Mouse (Mus musculus) midbrain, postnatal 0 days (tissue): ENCODE measurements around the gene Il2ra. TPM values are rescaled to one million over a fixed set of nuclear protein-coding genes. Genes with fewer than 3 reads are reported as not detected.

Experiments used
- ATAC-seq: fragments of 200-750 bp; cut with Nextera tagmentation; 2 replicates; pipeline ENCODE4 v1.8.0; 2017; ENCODE audit warnings: moderate number of reproducible peaks, mild to moderate bottlenecking, moderate TSS enrichment, moderate library complexity; ENCODE audit not compliant: low FRiP score
- DNase-seq: peaks from one replicate; pipeline ENCODE4 v3.0.0-alpha.2; 2015; ENCODE audit warnings: low spot score
- H3K27ac ChIP-seq: fragments of 300-500 bp; sonication (generic); 2 replicates; pipeline ENCODE4 v1.5.1; 2014; ENCODE audit warnings: low read depth, mild to moderate bottlenecking, low read length, mixed read lengths
- H3K27me3 ChIP-seq: fragments of 300-500 bp; sonication (generic); 2 replicates; pipeline ENCODE4 v1.6.1; 2014; ENCODE audit warnings: low read length, control low read depth, mixed read lengths; ENCODE audit not compliant: insufficient read depth
- H3K36me3 ChIP-seq: fragments of 300-500 bp; sonication (generic); 2 replicates; pipeline ENCODE4 v1.6.1; 2014; ENCODE audit warnings: low read length, control low read depth, mixed read lengths; ENCODE audit not compliant: insufficient read depth
- H3K4me1 ChIP-seq: fragments of 300-500 bp; sonication (generic); 2 replicates; pipeline ENCODE4 v1.6.1; 2014; ENCODE audit warnings: mild to moderate bottlenecking, control low read depth, antibody characterized with exemption, low read length, mixed read lengths; ENCODE audit not compliant: insufficient read depth
- H3K4me2 ChIP-seq: fragments of 300-500 bp; sonication (generic); 2 replicates; pipeline ENCODE4 v1.6.1; 2014; ENCODE audit warnings: low read depth, mild to moderate bottlenecking, low read length, mixed read lengths; ENCODE audit not compliant: poor library complexity, severe bottlenecking
- H3K4me3 ChIP-seq: fragments of 300-500 bp; sonication (generic); 2 replicates; pipeline ENCODE4 v1.5.1; 2014; ENCODE audit warnings: low read depth, mild to moderate bottlenecking, low read length, moderate library complexity
- H3K9ac ChIP-seq: fragments of 300-500 bp; sonication (generic); replicated peaks from 2 replicates; pipeline ENCODE4 v1.6.1; 2014; ENCODE audit warnings: mild to moderate bottlenecking, low read length, moderate library complexity, mixed read lengths; ENCODE audit not compliant: poor library complexity, severe bottlenecking
- H3K9me3 ChIP-seq: fragments of 300-500 bp; sonication (generic); 2 replicates; pipeline ENCODE4 v1.6.1; 2016; ENCODE audit warnings: low read length, control low read depth
- CTCF ChIP-seq: IDR thresholded peaks from 2 replicates; pipeline ENCODE4 v1.5.1; 2016; ENCODE audit warnings: antibody characterized with exemption, mild to moderate bottlenecking
- WGBS: fragments of 180-500 bp; shearing (Covaris S2); extraction: QIAGEN DNeasy Blood & Tissue Kit; methylation state at CpG from one replicate; pipeline ENCODE4 v1.1.7; 2014; 5-methylcytosine and 5-hydroxymethylcytosine counted together
- polyA plus RNA-seq: library from polyadenylated mRNA; unstranded; fragments of >200 nt; fragmentation: Nextera tagmentation; extraction: Ambion mirVana; gene quantifications from 2 replicates; pipeline ENCODE4 v1.2.1, GENCODE M21; 2015
- total RNA-seq: library from RNA; depleted of rRNA; stranded (reverse); fragments of >200 nt; gene quantifications from 2 replicates; pipeline ENCODE4 v1.2.3, GENCODE M21; 2014; rRNA removed

The Il2ra gene
- total RNA-seq (0.05 TPM in 1 of 2 replicates, not detected in the other), polyA plus RNA-seq (not detected in 2 replicates)

DNA sequence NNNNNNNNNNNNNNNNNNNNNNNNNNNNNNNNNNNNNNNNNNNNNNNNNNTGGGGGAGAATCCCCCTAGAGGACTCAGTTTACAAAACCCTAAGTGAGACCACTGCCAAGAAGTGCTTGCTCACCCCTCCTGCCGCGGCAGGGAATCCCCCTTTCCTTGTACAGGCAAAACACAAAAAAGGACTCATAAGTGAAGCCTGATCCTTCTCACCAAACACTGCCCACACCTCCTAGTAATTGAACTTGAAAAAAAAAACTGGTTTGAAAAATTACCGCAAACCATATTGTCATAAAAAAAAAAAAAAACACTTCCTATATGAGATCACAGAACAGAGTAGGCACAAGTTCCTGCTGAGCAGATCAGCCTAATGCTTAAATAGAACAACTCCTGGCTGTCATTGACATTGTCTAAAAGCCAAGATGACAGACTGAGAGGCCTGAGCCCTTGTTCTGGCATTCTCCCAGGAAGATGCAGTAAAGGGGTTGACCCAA, at the start of gene Il2ra:
Gene Il2ra (plus strand): TSS at position 357 of the 491 bp plus-strand sequence.
- Histone ChIP-seq H3K27ac (no peak within 1 kb of the TSS), H3K36me3 (no peaks in the 10 kb centered on the region), H3K27me3 (no peaks in the 10 kb centered on the region), H3K4me3 (no peak within 1 kb of the TSS), H3K9ac (no peak within 1 kb of the TSS), H3K4me2 (no peak within 1 kb of the TSS), H3K4me1 (no peaks in the 10 kb centered on the region), H3K9me3 (no peaks in the 10 kb centered on the region)
- DNase-seq (no peak), ATAC-seq (no peak)
- 89% methylated on average over 3 of the region's 3 CpGs for WGBS
- no peak for TF ChIP-seq CTCF

DNA sequence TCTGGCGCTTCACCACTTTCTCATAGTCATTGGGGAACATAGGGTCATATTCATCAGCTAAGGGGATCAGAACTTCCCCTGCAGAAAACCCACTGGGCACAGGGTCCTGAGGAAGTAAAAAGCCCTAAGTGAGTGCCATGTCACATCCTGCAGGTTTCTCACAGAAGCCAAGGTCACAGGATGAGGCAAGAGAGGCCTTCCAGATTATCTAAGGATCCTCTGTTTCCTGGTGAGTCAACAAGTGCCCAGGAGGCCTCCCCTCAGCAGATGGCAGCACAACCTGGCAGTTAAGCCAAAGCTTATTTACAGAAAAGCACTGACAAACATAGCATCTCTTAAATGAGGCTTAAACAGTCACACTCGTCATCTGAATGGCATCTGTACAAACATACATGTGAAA, 45.9 kb upstream of the Il2ra start:
- no peak for TF ChIP-seq CTCF
- no peaks in the 10 kb centered on the region for H3K9me3 ChIP-seq
- no peaks in the 10 kb centered on the region for H3K27me3 ChIP-seq
- peaks cover 44% of the 10 kb centered on the region for H3K36me3 ChIP-seq
- H3K4me1 ChIP-seq: no peaks in the 10 kb centered on the region
- no peak overlapping the region for H3K4me2 ChIP-seq
- no peak overlapping the region for H3K4me3 ChIP-seq
- DNase-seq (no peak), ATAC-seq (no peak)
- H3K9ac ChIP-seq: no peak overlapping the region
- 86% methylated on average over 2 of the region's 2 CpGs for WGBS
- no peak overlapping the region for H3K27ac ChIP-seq

GRCm38 (mm10) chr2:11597906-11598305, 44.7 kb upstream of the Il2ra start:
- no peak for TF ChIP-seq CTCF
- no peak overlapping the region for H3K4me3 ChIP-seq
- peaks cover 6% of the 10 kb centered on the region; the same call in 1 of the 2 replicates for H3K4me1 ChIP-seq
- no peak overlapping the region for H3K9ac ChIP-seq
- ATAC-seq: no peak
- no peaks in the 10 kb centered on the region for H3K9me3 ChIP-seq
- no peak for DNase-seq
- H3K36me3 ChIP-seq: peaks cover 35% of the 10 kb centered on the region
- WGBS: 98% methylated on average over 7 of the region's 7 CpGs
- no peak overlapping the region for H3K4me2 ChIP-seq
- H3K27ac ChIP-seq: no peak overlapping the region
- H3K27me3 ChIP-seq: no peaks in the 10 kb centered on the region

DNA sequence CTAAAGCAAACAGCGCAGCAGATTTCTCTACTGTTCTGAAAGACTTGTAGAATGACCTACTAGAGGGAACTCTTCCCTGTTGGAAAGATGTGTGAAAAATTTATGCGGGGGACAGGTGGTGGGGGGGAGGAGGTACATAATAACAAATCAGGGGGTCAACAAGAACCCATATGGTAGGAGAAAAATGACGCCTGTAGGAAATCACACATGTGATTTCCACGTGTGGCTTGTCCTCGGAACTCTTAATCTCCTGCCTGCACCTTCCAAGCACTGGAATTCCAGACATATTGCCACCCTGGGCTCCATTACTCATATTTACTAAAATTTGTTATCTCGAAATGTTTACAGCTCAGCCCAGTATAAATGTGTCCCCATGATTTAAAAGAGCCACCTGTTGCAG, 40.8 kb upstream of the Il2ra start:
- Histone ChIP-seq H3K36me3 (peaks cover 12% of the 10 kb centered on the region; the same call in 1 of the 2 replicates), H3K27ac (no peak overlapping the region), H3K4me3 (peak overlapping the region; percentile 95), H3K4me2 (peak overlapping the region; percentile 84), H3K9me3 (no peaks in the 10 kb centered on the region), H3K9ac (no peak overlapping the region; the same call in 1 of the 2 replicates), H3K27me3 (no peaks in the 10 kb centered on the region), H3K4me1 (peaks cover 6% of the 10 kb centered on the region; the same call in 1 of the 2 replicates)
- DNase-seq (no peak), ATAC-seq (no peak)
- 90% methylated on average over 6 of the region's 6 CpGs for WGBS
- TF ChIP-seq CTCF: no peak

DNA sequence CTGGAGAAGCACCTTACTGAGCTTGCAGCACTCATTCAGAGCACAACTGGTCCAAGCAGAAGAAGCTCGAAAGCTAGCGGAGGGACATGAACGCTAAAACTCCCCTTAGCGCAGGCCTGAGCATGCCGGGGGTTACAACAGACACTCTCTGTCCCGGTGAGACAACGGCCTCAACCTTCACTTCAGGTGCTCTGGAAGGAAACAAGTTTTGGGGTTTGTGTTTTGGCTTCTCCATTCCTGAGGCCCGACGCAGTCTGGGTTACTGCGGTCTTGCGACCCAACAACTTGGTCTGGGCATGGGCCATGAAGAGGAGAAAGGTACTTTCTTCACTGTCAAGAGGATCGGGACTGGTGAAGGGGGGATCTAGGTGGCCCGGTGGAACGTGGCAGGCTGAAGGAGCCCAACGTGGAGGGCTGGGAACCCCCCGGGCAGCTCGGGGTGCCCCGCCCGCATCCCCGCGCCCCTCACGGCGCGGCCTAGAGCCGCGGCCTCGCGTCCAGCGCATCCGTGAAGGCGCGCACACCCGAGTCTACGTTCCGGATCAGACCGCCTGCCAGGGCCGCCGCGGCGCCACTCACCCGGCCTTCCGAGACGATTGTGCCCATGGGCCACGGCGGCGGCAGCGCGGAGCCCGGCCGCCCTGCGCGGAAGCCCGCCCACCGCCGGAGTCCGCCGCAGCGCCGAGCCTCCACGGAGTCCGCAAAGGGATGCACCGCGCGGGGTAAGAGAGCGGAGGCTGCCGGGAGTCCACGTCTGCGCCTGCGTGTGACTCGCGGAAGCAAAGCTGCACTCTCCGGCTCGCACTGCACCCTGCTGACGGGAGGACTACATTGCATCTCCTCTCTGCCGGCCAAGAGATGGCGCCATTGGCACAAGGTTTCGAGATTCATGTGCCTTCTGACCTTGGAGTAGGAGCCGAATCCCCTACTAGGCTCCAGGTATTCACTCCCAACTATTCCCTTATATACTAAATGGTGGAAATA, 39.8 kb upstream of the Il2ra start:
- Histone ChIP-seq H3K4me3 (peak overlapping the region; percentile 95), H3K27ac (peak overlapping the region; percentile 79), H3K4me1 (peaks cover 6% of the 10 kb centered on the region; the same call in 1 of the 2 replicates), H3K4me2 (peak overlapping the region; percentile 84), H3K27me3 (no peaks in the 10 kb centered on the region), H3K9me3 (no peaks in the 10 kb centered on the region), H3K9ac (peak overlapping the region; percentile 98), H3K36me3 (peaks cover 8% of the 10 kb centered on the region; the same call in 1 of the 2 replicates)
- peak; percentile 99 for ATAC-seq
- peak; percentile 95 for DNase-seq
- WGBS: under 1% methylated on average over 64 of the region's 78 CpGs
- TF ChIP-seq CTCF: peak; percentile 100
